Mouse (Mus musculus): ENCODE measurements at regions not wholly inside any gene's neighbourhood (a gene's known extent, or its start where the extent isn't known, plus 50 kb on each side); places are given as distances from the start of the nearest gene placed in this dataset.
A peak's percentile ranks its signal among the peaks of the same experiment; 100 is the strongest.

- ATAC-seq: peak; percentile 77
Measured at GRCm38 (mm10) chr13:110540543-110541265, 145.9 kb downstream of the Plk2 start.

- ATAC-seq: no peak
Measured at GRCm38 (mm10) chr13:110541288-110542148, 146.7 kb downstream of the Plk2 start.

DNA sequence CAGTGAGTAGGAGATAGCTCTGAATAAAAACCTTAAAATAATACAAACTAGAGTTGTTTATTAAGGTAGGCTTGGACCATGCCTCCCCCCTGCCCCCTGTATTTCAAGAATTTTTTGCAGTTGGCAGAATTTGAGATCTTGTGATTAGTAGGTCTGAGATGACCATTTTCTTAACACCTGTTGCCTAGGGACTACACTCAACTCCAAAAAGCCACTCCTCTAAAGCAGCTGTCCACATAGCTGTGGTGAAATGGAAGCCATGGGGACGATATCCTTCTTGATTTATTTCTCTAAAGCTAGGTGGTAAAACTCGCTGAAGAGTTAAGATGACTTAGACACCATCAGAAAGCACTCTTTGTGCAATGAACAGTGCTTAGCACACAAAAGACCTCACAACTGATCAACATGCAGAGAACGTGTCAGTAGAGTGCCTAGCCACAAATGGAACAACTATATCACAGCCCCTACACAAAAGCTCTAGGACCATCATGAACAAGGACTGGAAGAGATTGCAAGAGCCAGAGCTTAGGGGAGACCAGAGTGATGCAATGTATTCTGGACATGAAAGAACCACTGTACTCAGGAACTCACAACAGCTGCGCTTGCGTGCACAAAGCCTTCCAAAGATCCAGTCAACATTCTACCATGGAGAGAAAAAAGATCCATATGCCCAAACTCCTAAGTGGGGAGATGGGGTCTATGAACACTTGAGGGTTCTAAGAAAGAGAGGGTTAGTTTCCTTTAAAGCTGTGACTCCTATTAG is 147.6 kb downstream of the Plk2 start:
- no peak for ATAC-seq

GRCm38 (mm10) chr13:110545454-110545853 is 150.6 kb downstream of the Plk2 start:
- no peak for ATAC-seq

DNA sequence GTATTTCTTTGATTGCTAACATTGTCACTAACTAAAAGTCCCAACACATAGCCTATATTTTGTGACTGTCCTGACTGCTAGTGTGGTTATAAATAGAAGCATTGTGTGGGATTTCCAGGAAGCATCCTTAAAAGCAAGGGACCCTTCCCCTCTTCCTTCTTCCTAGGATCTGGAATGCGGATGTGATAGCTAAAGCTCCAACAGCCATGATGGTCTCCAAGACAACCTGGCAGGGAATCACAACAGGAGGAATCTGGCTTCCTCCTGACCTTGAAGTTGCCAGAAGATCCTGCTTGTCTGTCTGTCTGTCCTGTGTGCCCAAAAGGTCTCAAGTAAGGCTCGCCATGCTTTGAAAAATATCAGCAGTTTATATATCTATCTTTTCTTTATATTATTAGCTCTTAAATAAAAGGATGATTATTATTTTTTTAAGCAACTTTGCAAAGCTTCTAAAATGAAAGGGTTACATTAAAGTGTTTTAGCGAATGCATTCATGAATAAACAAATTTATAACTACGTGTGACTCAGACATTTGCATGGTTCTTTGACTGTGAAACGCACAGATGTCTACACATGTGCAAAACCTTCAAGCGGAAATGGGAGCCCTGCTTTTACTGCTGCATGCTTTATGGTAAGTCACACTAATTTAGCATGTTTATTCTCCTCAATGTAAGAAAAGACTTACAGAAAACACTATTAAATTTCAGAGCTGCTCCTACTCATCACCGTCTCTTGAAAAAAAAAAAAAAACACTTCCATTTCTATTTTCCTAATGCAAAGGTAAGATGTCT is 160.9 kb downstream of the Plk2 start:
- ATAC-seq: no peak

DNA sequence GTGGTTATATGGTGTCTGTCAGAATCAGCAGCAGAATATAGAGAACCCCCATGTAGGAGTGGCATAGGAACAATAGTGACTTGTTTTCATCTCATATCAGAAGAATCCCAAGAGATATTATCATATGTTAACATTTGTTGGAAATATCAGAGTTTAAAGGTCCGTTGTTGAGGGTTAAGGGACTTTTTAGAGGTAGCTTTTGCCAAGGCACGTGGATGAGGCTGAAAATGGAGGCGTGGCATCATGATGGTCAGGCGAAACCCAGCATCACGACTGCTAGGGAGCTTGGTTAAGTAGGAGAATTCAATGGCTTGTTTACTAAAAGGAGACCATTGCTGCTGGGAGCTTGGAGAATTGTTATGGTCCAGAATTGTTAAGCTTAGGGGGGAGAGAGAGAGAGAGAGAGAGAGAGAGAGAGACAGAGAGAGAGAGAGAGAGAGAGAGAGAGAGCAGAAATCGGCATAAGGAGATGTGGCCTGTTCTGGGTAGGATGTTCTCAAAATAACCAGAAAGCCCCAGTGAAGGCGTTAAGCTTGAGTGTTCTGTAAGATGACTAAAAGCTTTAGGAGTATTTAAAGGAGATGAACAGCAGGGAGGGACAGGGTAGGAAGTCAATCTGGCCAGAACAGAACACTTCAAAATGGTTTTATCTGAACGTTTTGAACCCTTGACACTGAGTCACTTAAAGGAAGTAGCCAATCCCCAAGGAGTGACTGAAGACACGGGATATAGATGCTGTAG is 161.7 kb downstream of the Plk2 start:
- ATAC-seq: no peak

DNA sequence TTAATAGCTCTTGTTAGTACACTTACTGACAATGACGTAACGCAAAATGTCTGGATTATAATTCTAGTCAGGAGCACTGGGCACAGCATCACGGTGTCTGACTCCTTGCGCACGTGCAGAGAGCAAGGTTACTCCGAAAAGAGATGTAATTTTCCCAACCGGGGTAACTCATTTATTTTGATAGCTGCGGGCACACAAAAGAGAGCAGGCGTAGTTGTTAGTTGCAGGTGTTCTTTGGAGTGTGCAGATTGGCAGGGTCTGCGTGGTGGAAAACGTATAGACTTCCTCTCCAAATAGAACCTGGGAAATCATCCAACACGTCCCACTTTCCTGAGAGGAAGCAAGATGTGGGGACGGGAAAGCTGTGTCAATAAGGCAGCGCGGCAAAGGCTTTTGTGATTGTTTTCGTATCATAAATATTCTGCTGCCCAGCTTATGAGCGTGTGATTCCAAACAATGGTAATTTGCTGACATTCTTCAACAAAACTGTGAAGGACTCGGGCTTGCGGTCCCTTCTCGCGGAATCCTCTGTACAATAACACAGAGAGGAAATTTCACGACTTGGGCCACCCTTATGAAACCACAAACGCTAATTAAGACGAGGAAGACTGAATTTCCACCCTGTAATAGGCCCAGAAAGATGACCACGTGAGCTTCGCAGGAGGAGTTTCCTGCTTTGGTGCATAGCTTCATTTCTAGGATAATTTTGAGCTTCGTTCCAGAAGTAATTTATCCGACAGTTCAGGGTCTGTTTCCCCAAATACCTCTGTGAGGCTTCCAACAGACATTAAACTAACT is 163.3 kb downstream of the Plk2 start:
- peak; percentile 47 for ATAC-seq

DNA sequence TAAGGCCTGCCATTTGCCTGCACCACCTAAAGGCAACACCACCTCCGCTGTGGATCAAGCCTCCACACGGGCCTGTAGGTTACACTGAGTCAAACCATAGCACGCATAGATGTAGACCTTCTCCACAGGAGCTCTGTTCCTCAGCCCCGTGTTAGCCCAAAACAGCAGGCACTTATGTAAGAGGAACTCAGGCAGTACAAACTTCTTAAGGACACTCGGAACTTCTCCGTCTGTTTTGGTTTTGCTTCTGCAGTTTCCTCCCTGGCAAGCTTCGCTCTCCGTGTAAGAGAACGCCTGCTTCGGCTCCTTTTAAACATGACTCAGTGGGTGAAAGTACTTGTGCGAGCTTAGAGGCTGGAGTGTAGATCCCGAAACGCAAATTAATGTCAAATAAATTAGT is 165.7 kb downstream of the Plk2 start:
- ATAC-seq: no peak

GRCm38 (mm10) chr13:110562499-110562898 is 167.7 kb downstream of the Plk2 start:
- ATAC-seq: no peak

GRCm38 (mm10) chr13:110562902-110563301 is 168.1 kb downstream of the Plk2 start:
- ATAC-seq: no peak

DNA sequence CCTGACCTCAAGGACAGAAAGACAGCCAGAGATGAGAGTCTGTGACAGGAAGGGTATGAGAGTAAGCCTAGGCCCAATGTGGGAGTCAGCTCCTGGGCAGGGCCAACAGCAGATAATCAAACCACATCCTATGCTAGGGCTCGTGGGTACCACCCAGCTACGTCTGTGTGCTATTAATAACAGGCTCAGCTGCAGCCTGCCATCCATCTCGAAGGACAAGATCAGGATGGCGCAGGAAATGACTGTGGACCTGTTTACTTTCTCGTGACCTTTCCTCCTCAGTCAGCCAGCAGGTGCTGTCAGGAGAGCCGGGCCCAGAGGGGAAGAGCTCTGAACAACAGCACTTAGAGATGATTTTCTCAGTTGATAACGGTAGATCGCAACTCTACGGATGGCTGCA is 169.1 kb downstream of the Plk2 start:
- ATAC-seq: peak; percentile 99

DNA sequence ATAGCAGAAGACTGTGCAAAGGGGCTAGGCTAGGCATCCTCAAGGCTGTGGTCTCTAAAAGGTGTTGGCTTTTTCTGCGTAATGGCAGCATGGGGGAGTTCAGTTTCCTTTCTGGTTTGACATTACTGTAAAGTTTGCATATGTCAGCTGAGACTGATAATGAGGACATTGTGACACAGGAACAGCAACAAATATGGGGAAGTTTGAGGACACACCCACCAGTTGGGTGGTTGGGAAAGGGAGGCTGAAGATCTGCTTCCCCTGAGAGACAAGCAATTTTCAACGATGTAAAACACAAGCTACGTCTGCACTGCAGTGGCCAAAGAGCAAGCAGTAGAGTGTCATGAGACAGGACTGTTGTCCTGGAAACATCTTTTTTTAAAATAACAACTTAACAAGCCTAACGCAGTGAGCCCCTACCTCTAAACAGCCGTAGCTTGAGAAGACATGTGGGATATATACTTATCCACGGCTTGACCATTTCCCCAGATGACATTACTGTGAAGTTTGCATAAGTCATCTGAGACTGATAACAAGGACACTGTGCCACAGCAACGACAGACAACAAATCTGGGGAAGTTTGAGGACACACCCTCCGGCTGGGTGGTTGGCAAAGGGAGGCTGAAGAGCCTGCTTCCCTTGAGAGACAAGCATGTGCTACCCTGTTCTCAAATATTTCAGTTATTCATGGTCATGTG is 173.8 kb downstream of the Plk2 start:
- no peak for ATAC-seq

DNA sequence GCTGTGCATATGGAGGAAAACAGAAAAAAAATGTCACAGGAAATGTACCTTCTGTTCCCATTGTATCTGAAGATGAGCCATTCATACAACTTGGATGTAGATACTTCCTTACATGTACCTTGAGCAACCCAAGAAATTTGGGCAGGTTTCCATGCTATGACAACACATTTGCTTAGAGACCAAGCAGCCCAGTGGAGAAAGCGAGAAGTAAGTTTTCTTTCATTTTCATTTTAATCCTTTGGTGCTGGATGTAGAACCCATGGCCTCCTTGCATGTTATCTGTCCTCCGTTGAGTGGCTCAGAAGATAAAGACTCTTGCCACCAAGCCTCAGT is 174.3 kb downstream of the Plk2 start:
- ATAC-seq: no peak

DNA sequence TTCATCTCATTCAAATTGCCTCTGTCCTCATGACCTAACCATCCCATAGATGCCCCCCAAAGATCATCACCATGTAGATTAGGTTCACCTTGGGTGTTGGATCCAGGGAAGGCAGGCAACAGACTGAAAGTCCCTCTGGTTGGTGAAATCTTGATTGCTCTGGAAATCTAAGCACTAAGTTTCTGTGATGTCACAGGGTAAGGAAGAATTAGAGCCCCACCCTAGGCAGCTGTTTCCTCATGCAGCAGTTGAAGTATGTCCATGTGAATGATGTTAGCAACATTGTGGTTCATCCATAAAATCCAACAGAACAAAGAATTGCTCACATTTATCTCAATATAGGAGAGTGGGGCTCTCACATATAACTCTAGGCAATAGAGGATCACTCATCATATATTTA is 175.5 kb downstream of the Plk2 start:
- no peak for ATAC-seq

DNA sequence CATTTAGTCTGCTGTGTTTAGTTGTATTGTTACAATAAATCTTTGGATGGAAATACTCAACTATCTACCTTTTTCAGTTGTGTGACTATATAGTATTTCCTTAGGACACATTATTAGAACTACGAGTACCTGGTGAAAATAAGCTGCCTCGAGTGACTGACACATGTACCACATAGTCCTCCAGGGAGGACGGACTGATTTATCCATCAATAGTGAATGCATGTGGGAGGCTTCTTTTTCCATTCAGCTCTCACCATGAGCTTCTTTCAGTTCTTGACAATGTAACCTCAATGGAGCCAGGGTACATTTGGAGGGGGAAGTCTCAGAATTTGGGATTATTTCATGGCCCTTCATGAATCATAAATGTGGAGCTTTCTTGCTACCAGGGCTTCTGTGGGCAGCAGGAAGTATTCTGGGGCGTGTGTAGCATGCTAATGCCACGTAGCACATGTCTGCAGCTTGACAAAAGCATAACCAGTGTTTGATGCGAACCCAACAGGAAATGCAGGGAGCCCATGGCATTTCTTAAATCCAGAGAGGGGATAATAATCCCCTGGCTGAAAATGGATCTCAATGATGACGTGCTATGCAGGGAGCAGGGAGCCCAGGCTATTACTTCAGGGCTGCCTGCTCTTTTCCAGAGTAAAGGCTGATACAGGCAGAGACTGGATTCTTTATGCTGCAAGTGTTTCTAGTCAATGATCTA is 178.7 kb downstream of the Plk2 start:
- no peak for ATAC-seq

DNA sequence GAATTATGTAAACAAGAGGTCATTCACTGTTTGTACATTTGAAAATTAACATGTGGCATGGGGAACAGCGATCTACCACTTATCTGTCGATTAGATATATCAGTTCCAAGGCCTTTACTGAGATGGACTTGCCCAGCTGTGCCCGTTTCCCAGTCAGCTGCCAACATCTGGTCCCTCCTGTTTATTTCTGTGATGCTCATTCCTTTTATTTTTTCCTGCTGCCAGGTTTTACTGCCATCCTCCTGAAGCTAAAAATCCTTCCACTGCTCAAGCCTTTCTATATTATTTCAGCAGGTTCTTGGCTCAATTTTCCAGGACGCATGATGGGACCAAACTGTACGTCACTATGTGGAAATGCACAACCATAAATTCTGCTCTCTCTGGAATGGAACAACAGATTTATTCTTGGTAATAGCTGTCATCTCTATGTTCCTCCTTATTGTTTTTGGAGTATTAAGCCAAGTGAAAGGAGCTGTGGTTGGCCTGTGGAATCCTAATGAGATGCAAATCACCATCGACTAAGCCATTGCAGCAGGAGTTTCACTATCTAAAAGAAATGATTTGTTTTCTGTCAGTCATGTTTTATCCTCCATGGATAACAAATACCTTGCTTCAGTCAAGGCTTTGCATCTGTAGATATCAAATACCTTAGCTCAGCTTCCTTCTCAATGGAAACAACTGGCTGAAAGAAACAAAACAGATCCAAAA is 180.1 kb downstream of the Plk2 start:
- ATAC-seq: no peak

- no peak for ATAC-seq
Measured at GRCm38 (mm10) chr13:110578159-110578558, 183.3 kb downstream of the Plk2 start.

- ATAC-seq: no peak
Measured at GRCm38 (mm10) chr13:110580166-110580565, 185.3 kb downstream of the Plk2 start.

DNA sequence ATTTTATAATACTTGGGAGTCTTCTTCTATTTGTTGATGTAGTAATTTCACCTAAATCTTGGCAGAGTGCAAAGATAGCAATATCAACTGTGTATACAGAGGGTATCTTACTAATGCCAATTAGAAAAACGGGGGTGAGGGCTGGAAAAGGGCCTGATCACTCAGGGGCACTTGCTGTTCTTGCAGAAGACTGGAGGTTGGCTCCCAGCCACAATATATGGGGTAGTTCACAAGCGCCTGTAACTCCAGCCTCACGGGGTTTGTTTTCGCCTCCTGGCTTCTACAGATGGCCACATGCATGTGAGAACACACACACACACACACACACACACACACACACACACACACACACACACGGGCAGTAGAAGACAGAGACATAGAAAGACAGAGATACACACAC is 185.7 kb downstream of the Plk2 start:
- no peak for ATAC-seq

Measured in activated CD4-positive, CD25-positive, alpha-beta regulatory T cell, adult 4 months (primary cell).